Mouse (Mus musculus): ENCODE measurements around the gene Scamp1. TPM values are rescaled to one million over a fixed set of nuclear protein-coding genes. Genes with fewer than 3 reads are reported as not detected.

Gene Scamp1
- polyA plus RNA-seq, 1 experiment: 29.2 TPM

DNA sequence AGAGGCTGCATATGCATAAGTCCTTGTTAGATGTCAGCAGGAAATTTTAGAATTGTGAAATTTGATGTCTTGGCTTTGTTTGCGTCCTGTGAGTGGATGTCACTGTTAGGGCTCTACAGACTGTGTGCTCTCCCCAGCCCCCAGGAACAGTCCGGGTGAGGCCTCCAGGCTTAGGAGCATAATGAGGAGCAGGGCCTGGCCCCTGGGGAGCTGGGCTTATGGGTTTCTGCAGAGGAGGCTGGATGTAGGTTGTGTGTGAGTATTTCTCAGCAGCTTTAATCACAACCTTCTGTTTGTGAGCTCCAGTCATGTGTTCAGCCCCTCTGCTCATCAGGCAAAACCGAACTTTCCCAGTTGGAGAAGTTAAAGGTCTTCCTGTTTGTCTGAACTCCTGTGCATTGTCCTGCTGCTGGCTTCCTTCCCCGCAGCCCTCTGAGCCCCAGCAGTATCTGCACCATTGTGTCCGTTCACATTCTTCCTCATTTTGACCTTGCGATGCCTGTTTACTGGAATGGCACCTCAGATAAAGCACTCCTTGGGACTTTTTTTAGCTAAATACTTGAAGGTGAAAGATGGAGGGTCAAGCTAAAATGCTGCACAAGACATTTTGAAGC is 126.7 kb downstream of the Scamp1 start:
- DNase-seq: no peak
- H3K4me1 ChIP-seq (ENCODE audit: control insufficient read depth, insufficient read depth, low read length): no peaks in the 10 kb centered on the region
- TF ChIP-seq POLR2A (IDR thresholded peaks at IDR 0.05; ENCODE audit: borderline replicate concordance, extremely low read depth, low read depth, low read length) (no peak), CTCF (IDR thresholded peaks at IDR 0.05; ENCODE audit: insufficient read depth, low read length) (no peak)
- WGBS: 36% methylated on average over 6 of the region's 6 CpGs
- H3K4me3 ChIP-seq (replicated peaks; ENCODE audit: extremely low read depth, low read depth, low read length): no peak overlapping the region

DNA sequence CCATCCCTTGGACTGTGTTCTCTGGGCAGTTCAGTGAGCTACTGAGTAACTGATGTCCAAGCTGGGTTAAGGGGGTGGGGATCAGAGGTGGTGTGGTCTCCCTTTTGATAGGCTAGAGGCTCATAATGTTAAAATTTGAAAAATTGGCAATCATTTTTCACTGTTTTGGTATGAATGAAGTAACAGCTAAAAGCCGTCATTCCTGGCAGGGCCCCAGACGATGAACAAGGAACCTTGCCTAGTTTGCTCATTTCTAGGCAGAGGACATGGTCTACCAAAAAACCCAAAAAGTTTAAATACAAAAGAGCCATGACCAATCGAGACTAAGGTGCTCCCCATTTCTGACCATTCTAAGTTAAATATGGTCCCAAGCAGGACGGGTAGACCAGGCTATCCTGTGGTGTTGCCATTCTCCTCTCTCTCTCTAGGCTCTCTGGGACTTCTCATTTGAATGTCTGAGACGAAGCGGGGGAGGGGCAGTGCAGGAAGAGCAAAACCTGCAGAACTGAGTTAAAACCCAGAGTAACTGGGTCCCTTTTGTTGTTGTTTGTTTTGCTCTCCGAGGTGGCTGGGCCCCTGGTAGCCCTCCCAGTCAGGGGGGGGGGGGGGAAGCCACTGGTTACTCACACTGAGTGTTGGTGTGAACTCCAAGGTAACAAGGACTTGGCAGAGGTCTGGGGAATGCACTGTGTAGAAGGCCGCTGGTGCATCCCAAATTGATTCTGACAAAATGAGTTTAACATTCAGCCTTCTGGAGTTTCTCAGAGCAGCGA is 129.8 kb downstream of the Scamp1 start:
- Histone ChIP-seq H3K4me3 (replicated peaks; ENCODE audit: extremely low read depth, low read depth, low read length) (no peak overlapping the region), H3K4me1 (ENCODE audit: control insufficient read depth, insufficient read depth, low read length) (no peaks in the 10 kb centered on the region)
- TF ChIP-seq POLR2A (IDR thresholded peaks at IDR 0.05; ENCODE audit: borderline replicate concordance, extremely low read depth, low read depth, low read length): no peak
- no peak for TF ChIP-seq CTCF (IDR thresholded peaks at IDR 0.05; ENCODE audit: insufficient read depth, low read length)
- DNase-seq: no peak
- WGBS: 68% methylated on average over 9 of the region's 9 CpGs

DNA sequence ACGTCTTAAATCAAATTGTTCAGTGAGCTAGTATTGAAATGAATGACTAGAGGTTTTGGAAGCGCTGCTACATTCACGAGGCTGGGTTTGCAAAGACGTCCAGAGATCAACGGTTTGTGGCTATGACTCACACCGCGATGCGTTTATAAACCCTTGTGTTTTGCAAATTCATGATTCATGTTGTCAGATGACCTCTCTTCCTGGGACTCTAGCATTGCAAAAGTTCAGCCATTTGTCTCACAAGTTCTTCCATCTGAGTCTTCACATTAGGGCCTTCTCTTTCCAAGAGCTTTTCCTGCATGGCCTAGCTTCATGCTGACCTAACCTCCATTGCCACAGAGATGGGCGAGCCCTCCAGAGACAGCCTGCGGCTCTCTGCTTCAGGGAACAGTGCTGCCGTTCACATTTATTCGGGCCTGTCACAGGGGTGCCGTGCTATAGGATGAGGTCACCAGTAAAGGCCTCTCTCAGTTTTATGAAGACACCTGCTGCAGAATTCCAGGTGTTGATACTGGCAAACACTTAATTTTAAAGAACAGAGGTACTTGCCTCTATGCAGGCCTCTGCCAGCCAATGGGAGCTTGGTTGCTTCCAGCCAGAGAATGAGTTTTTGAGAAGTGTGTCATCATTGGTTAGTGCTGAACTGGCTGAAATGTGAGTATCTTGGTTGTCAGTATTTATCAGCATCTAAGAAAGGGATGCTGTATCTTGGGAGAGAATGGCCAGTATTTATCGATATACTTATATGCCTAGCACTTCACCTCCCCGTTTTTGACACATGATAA is 131.0 kb downstream of the Scamp1 start:
- DNase-seq: no peak
- no peak overlapping the region for H3K4me3 ChIP-seq (replicated peaks; ENCODE audit: extremely low read depth, low read depth, low read length)
- H3K4me1 ChIP-seq (ENCODE audit: control insufficient read depth, insufficient read depth, low read length): no peaks in the 10 kb centered on the region
- TF ChIP-seq POLR2A (IDR thresholded peaks at IDR 0.05; ENCODE audit: borderline replicate concordance, extremely low read depth, low read depth, low read length): no peak
- TF ChIP-seq CTCF (IDR thresholded peaks at IDR 0.05; ENCODE audit: insufficient read depth, low read length): no peak
- 65% methylated on average over 15 of the region's 15 CpGs for WGBS

DNA sequence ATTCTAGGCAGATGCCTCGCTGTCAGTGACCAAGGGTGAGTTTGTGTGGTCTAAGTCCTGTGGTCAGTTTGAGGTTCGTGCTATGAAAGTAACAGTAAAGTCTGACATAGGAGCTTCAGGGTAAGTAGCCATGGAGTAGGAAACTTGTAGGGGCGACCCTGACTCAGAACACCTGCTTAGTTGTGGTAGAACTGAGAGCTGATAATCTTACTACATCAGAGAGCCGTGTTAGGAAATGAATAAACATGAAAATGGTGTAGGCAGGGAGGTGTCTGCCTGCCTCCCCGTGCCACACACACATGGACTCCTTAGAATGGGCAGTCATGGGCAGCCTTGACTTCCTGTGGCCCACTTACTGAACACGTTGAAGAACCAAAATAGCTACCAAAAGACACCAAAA is 132.0 kb downstream of the Scamp1 start:
- Histone ChIP-seq H3K4me1 (ENCODE audit: control insufficient read depth, insufficient read depth, low read length) (no peaks in the 10 kb centered on the region), H3K4me3 (replicated peaks; ENCODE audit: extremely low read depth, low read depth, low read length) (no peak overlapping the region)
- TF ChIP-seq CTCF (IDR thresholded peaks at IDR 0.05; ENCODE audit: insufficient read depth, low read length): no peak
- TF ChIP-seq POLR2A (IDR thresholded peaks at IDR 0.05; ENCODE audit: borderline replicate concordance, extremely low read depth, low read depth, low read length): no peak
- WGBS: 76% methylated on average over 6 of the region's 6 CpGs
- DNase-seq: no peak

DNA sequence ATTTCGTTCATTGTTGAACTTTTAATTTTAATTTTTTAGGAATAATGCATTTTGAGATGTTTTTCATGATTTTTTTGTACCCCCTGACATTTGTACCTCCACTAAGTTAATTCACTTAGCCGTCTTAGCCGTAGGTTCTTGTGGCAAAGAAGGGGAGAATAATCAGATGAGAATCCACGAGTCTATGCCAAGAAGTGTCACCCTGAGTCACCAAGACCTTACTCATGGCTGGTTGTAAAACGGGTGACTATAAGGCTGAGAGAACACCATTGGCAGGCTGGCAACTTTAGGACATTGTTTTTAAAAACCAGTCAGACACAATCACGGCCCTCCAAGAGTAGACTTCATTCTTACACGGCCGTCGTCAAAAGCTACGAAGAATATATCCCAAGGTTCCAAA is 132.8 kb downstream of the Scamp1 start:
- TF ChIP-seq CTCF (IDR thresholded peaks at IDR 0.05; ENCODE audit: insufficient read depth, low read length): no peak
- no peak for TF ChIP-seq POLR2A (IDR thresholded peaks at IDR 0.05; ENCODE audit: borderline replicate concordance, extremely low read depth, low read depth, low read length)
- WGBS: 92% methylated on average over 10 of the region's 10 CpGs
- Histone ChIP-seq H3K4me3 (replicated peaks; ENCODE audit: extremely low read depth, low read depth, low read length) (no peak overlapping the region), H3K4me1 (ENCODE audit: control insufficient read depth, insufficient read depth, low read length) (no peaks in the 10 kb centered on the region)
- DNase-seq: no peak

Other genes with a start within 250 kb of the Scamp1 start
- gene Lhfpl2, start 228.1 kb downstream of the Scamp1 start, polyA plus RNA-seq (2012; rRNA removed): 9.4 and 9.9 TPM in 2 replicates
- gene Ap3b1, start 73.1 kb upstream of the Scamp1 start, polyA plus RNA-seq (2012; rRNA removed): 21.2 and 29.2 TPM in 2 replicates

All from lung, adult 2 months (tissue).